Mouse (Mus musculus) stomach, postnatal 0 days (tissue): ENCODE measurements at regions not wholly inside any gene's neighbourhood (a gene's known extent, or its start where the extent isn't known, plus 50 kb on each side); places are given as distances from the start of the nearest gene placed in this dataset.
"Not testable (repeated sequence)": the region's sequence is repeated elsewhere in the genome, so short reads cannot be mapped to it uniquely, and the experiment has no call there.

Experiments
- ATAC-seq: fragments of 200-750 bp; cut with Nextera tagmentation; 2 replicates; pipeline ENCODE4 v1.8.0; 2017; ENCODE audit not compliant: low FRiP score, low TSS enrichment
- DNase-seq: peaks from one replicate; pipeline ENCODE4 v3.0.0-alpha.2; 2016; ENCODE audit warnings: low spot score
- H3K27ac ChIP-seq: fragments of 300-500 bp; sonication (generic); replicated peaks from 2 replicates; pipeline ENCODE4 v1.5.1; 2014; ENCODE audit warnings: mild to moderate bottlenecking, control low read depth
- H3K27me3 ChIP-seq: fragments of 300-500 bp; sonication (generic); 2 replicates; pipeline ENCODE4 v1.6.1; 2014; ENCODE audit warnings: low read length; ENCODE audit not compliant: control insufficient read depth, insufficient read depth
- H3K36me3 ChIP-seq: fragments of 300-500 bp; sonication (generic); 2 replicates; pipeline ENCODE4 v1.6.1; 2014; ENCODE audit warnings: low read length, mixed read lengths; ENCODE audit not compliant: control insufficient read depth, insufficient read depth
- H3K4me1 ChIP-seq: fragments of 300-500 bp; sonication (generic); replicated peaks from 2 replicates; pipeline ENCODE4 v1.6.1; 2014; ENCODE audit warnings: antibody characterized with exemption; ENCODE audit not compliant: control insufficient read depth, insufficient read depth
- H3K4me2 ChIP-seq: fragments of 300-500 bp; sonication (generic); replicated peaks from 2 replicates; pipeline ENCODE4 v1.6.1; 2014; ENCODE audit warnings: low read depth, mild to moderate bottlenecking, control low read depth, moderate library complexity
- H3K4me3 ChIP-seq: fragments of 300-500 bp; sonication (generic); 2 replicates; pipeline ENCODE4 v1.5.1; 2014; ENCODE audit warnings: low read depth, low read length, control low read depth
- H3K9ac ChIP-seq: fragments of 300-500 bp; sonication (generic); 2 replicates; pipeline ENCODE4 v1.6.1; 2014; ENCODE audit warnings: mild to moderate bottlenecking, low read length, control low read depth, mixed read lengths
- H3K9me3 ChIP-seq: fragments of 300-500 bp; sonication (generic); 2 replicates; pipeline ENCODE4 v1.6.1; 2016; ENCODE audit warnings: low read length; ENCODE audit not compliant: control insufficient read depth
- CTCF ChIP-seq: IDR thresholded peaks from 2 replicates; pipeline ENCODE4 v1.5.1; 2016; ENCODE audit warnings: antibody characterized with exemption, low read depth, mild to moderate bottlenecking, moderate library complexity
- EP300 ChIP-seq: optimal IDR thresholded peaks from 2 replicates; pipeline ENCODE3; 2016; ENCODE audit warnings: antibody characterized with exemption
- WGBS: fragments of 180-500 bp; shearing (Covaris S2); extraction: QIAGEN DNeasy Blood & Tissue Kit; methylation state at CpG from one replicate; pipeline ENCODE4 v1.1.7; 2014; 5-methylcytosine and 5-hydroxymethylcytosine counted together

DNA sequence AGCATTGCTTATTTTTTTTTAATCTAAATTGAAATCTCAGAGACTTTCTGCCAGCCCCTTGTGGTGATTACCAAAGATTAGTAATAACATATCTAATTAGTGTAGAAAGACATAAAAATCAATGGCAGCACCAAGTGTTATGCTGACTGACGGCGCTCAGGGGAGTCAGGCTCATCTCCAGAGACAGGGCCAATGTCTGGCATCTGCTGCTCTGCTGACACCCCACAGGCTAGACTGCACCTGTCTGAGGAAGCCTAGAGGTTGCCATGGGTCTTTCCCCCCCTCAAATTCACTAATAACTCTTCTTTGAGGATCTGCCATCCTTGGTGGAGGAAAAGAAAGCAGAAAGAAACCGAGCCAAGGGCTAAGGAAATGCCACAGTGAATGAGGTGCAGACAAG, 208.8 kb upstream of the Castor2 start:
- no peak for TF ChIP-seq CTCF
- no peak for TF ChIP-seq EP300
- H3K4me3 ChIP-seq, result no peak overlapping the region
- H3K27me3 ChIP-seq, result no peaks in the 10 kb centered on the region
- no peak overlapping the region for H3K9ac ChIP-seq
- 77% methylated on average over 3 of the region's 3 CpGs for WGBS
- H3K36me3 ChIP-seq, result no peaks in the 10 kb centered on the region
- no peak for ATAC-seq
- H3K9me3 ChIP-seq, result no peaks in the 10 kb centered on the region
- H3K4me1 ChIP-seq, result no peaks in the 10 kb centered on the region
- DNase-seq, result no peak
- no peak overlapping the region for H3K27ac ChIP-seq
- H3K4me2 ChIP-seq, result no peak overlapping the region

DNA sequence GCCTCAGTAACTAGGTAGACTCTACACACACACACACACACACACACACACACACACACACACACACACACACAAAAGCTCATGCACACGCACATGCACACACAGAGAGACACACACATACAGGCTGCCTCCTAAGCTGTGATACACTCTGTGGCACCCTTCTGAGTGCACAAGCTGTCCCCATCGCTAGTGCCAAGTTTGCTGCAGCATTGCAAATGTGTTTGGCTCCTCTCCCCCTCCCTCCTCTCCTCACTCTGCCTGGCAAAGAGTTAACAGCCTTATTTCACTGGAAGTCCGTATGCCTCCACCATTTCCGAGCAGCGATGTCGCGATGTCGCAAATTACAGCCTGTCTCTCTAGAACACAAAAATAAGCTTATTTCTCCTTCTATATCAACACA, 209.7 kb upstream of the Castor2 start:
- 76% methylated on average over 8 of the region's 8 CpGs for WGBS
- Histone ChIP-seq H3K9ac (no peak overlapping the region), H3K27me3 (no peaks in the 10 kb centered on the region), H3K9me3 (no peaks in the 10 kb centered on the region), H3K27ac (no peak overlapping the region), H3K36me3 (no peaks in the 10 kb centered on the region), H3K4me1 (no peaks in the 10 kb centered on the region), H3K4me3 (no peak overlapping the region), H3K4me2 (no peak overlapping the region)
- ATAC-seq (no peak), DNase-seq (no peak)
- TF ChIP-seq CTCF (no peak), EP300 (no peak)

DNA sequence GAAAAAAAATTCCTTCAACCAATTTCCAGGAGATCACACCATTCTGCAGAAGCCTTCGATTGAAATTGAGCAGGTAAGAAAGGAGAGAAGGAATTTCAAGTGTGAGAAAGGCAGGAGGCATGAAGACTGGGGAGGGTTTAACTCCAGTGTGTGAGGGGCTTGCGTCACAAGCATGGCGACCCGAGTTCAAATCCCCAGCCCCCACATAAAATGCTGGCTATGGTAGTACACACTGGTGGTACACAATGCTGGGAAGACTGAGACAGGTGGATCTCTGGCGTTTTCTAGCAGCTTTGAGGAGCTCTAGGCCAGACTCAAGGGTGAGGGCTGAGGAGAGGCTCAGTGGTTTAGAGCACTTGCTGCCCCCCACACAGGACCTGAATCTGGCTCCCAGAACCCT, 214.0 kb upstream of the Castor2 start:
- Histone ChIP-seq H3K9ac (no peak overlapping the region), H3K9me3 (no peaks in the 10 kb centered on the region), H3K36me3 (no peaks in the 10 kb centered on the region), H3K27ac (no peak overlapping the region), H3K4me1 (no peaks in the 10 kb centered on the region), H3K27me3 (no peaks in the 10 kb centered on the region), H3K4me2 (no peak overlapping the region), H3K4me3 (no peak overlapping the region)
- 86% methylated on average over 5 of the region's 5 CpGs for WGBS
- DNase-seq, result no peak
- ATAC-seq, result no peak
- TF ChIP-seq CTCF (no peak), EP300 (no peak)

DNA sequence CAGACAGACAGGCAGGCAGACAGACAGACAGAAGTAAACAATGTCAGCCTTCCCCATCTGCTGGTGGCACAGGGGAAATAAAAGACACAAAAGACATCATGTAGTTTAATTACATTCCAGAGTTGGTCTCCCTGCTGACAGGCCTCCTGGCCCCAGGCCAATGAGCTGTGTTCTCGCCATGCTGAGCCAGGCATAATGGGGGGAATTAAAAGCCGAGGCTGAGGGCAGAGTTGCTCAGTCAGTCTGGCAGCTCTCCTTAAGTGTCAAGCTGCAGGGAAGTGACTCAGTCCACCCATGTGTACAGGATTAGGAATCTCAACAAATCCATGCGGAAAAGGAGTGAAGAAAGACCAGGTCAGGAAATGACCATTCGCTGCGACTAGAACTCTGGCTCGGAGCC, 214.5 kb upstream of the Castor2 start:
- Histone ChIP-seq H3K9me3 (no peaks in the 10 kb centered on the region), H3K27ac (no peak overlapping the region), H3K9ac (no peak overlapping the region), H3K27me3 (no peaks in the 10 kb centered on the region), H3K4me2 (no peak overlapping the region), H3K4me1 (no peaks in the 10 kb centered on the region), H3K4me3 (no peak overlapping the region), H3K36me3 (no peaks in the 10 kb centered on the region)
- peak; percentile 35; the same call in 1 of the 2 replicates for ATAC-seq
- peak; percentile 38 for DNase-seq
- 22% methylated on average over 6 of the region's 6 CpGs for WGBS
- TF ChIP-seq CTCF, result no peak

DNA sequence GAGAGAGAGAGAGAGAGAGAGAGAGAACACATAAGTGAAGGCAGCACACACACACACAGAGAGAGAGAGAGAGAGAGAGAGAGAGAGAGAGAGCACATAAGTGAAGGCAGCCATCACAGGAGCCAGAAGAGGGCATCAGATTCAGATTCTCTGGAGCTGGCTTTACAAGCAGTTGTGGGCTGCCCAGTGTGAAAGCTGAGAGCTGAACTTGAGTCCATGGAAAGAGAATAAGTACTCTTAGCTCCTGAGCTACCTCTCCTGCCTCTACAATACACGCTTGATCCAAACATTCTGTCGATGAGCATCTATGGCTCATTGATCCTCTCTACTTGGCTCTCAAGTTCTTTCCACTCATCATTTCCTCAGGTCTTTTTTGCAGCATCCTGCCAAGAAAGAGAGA, 214.9 kb upstream of the Castor2 start:
- no peaks in the 10 kb centered on the region for H3K4me1 ChIP-seq
- no peak overlapping the region for H3K9ac ChIP-seq
- H3K4me2 ChIP-seq, result no peak overlapping the region
- ATAC-seq (no peak), DNase-seq (no peak)
- H3K27me3 ChIP-seq, result no peaks in the 10 kb centered on the region
- 54% methylated on average over 2 of the region's 2 CpGs for WGBS
- no peak for TF ChIP-seq EP300
- no peak for TF ChIP-seq CTCF
- no peaks in the 10 kb centered on the region for H3K9me3 ChIP-seq
- H3K27ac ChIP-seq, result no peak overlapping the region
- no peaks in the 10 kb centered on the region for H3K36me3 ChIP-seq
- no peak overlapping the region for H3K4me3 ChIP-seq

DNA sequence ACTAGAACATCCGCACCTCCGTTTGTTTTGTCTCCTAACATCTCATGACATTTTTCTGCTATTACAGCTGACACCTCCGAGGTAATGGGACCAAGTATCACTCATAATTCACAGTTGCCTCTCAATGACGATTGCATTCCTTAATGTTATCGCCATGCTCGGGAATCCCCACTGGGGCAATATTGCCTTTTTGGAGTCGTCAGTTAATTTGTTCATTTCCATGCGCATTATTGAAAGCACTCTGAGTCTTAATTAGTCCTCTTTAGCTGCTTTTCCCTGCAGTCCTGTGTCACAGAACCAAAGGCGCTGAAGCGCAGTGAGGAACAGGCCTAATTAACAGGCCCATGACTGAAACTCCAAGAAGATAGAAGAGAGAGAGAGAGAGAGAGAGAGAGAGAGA, 255.0 kb upstream of the Castor2 start:
- no peak overlapping the region for H3K9ac ChIP-seq
- H3K9me3 ChIP-seq, result no peaks in the 10 kb centered on the region
- ATAC-seq (no peak), DNase-seq (no peak)
- no peaks in the 10 kb centered on the region for H3K4me1 ChIP-seq
- 78% methylated on average over 10 of the region's 10 CpGs for WGBS
- no peak overlapping the region for H3K27ac ChIP-seq
- no peaks in the 10 kb centered on the region for H3K36me3 ChIP-seq
- no peak for TF ChIP-seq CTCF
- TF ChIP-seq EP300, result no peak
- H3K27me3 ChIP-seq, result no peaks in the 10 kb centered on the region
- H3K4me2 ChIP-seq, result no peak overlapping the region
- H3K4me3 ChIP-seq, result no peak overlapping the region

DNA sequence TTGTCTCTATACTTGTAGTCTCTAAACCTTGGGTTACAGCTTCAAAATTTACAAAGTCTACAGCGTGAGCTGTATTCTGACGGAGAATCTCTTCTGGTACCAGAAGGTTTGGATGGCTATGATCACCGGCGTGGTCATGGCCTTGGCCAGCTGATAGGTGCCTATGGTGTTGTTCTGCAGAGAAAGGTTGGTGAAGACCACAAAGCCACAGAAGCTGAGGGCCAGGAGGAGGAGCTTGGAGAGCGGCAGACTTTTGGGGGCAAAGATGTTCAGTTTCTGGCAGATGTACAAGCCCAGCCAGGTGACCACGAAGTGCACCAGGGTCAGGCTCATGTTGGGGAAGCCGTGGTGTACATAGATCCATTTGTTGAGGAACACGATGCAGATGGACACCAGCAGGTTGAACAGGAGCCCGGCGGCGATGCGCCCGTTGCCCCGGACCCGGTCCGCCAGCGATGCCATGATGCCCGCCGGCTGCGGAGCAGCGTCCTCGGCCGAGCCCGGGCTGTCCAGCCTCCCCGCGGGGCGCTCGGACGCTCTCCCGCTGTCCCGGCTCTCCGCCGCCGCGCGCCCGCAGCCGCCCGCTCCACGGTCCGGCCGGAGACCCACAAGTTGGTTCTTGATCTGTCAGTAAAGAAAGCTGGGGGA, 257.3 kb upstream of the Castor2 start:
- 63% methylated on average over 16 of the region's 42 CpGs for WGBS
- H3K4me2 ChIP-seq, H3K4me3 ChIP-seq, H3K36me3 ChIP-seq, DNase-seq, H3K9me3 ChIP-seq, H3K4me1 ChIP-seq, H3K9ac ChIP-seq, H3K27ac ChIP-seq, H3K27me3 ChIP-seq: not testable (repeated sequence)
- ATAC-seq, result peak; percentile 45; the same call in 1 of the 2 replicates
